Mouse (Mus musculus) left cerebral cortex, postnatal 4 days (tissue): ENCODE measurements at regions not wholly inside any gene's neighbourhood (a gene's known extent, or its start where the extent isn't known, plus 50 kb on each side); places are given as distances from the start of the nearest gene placed in this dataset.
A peak's percentile ranks its signal among the peaks of the same experiment; 100 is the strongest.

Experiments
- DNase-seq: peaks from one replicate; pipeline ENCODE4 v3.0.0-alpha.2; 2022
- intact Hi-C: fragments of 180-260 bp; cut with DNase I; formaldehyde crosslinking; loops from one replicate; pipeline ENCODE4 v1.15.1; 2025

DNA sequence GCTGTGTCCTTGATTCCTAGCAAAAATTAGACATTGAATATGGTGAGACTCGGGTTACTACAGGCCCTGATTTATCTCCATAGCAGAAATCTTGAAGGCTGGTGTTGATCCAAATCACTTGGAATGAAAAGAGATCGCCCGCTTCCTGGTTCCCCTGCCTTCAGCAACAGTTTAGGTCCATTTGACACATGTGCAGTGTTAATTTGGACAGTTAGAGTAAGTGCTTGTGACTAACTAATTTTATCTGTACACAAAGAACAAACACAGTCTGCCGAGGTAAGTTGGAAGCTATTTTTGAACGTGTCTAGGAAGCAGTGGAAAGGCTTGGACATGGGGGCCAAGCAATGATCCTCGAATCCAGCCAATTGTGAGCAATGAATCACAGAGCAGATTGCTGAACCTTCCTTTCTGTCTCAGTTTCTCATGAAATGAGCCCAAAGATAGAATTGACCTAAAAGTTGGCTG lies 105.2 kb upstream of the Arhgap5 start:
- no peak for DNase-seq
- intact Hi-C loops, result no loop called here

DNA sequence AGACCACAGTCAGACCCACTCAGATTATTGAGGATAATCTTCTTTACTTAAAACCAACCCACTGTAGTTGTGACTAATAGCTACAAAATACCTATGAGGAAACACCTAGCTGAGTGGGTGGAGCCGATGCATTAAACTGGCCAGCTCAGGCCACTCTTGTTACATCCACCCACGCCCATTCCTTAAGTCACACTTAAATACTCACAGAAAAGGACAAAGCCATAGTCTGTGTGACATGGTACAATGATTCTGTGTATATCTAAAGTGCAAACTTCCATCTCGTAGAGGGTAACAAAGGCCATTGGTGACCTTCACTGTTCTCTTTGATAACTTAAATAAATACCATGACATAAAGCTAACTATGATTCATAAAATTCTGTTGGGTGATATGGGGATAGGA lies 103.7 kb upstream of the Arhgap5 start:
- no peak for DNase-seq
- intact Hi-C loops, result no loop called here

DNA sequence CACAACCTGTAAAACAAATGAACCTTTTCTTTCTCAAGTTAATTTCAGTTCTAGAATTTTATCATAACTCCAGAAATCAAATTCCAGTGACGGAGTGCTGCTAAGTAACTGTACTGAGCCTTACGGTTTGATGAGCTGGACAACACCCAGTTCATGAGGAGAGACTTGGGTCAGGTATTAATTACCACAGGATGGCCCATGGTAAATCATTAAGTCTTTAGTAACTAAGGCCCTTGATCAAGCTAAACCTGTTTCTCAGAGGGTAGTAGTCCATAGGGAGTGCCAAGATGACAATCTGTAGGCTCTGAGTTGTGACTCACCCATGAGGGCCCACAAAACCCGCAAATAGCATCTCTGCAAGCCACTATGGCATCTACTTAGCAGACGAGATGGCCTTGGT lies 101.1 kb upstream of the Arhgap5 start:
- intact Hi-C loops, result no loop called here

DNA sequence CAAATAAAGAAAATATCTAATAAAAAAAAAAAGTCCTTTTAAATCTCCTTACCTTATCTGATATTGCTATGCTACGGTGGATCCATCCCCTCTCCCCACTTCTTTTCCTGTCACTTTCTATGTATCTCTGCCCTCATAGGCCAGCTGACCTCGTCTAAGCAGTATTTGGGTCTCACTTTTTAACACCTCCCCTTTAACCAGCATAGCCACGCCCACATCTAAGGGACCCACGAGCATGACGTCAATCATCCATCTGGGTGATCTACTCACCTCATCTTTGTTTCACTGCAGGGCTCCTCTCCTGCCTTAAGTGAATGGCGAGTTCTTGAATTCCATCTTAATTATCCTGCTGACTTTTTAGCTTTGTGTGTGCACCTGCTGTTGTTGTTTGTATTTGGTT lies 97.4 kb upstream of the Arhgap5 start:
- intact Hi-C loops, result no loop called here
- DNase-seq, result no peak

More for the DNA sequence above, 101.1 kb upstream of the Arhgap5 start:
- no peak for DNase-seq

DNA sequence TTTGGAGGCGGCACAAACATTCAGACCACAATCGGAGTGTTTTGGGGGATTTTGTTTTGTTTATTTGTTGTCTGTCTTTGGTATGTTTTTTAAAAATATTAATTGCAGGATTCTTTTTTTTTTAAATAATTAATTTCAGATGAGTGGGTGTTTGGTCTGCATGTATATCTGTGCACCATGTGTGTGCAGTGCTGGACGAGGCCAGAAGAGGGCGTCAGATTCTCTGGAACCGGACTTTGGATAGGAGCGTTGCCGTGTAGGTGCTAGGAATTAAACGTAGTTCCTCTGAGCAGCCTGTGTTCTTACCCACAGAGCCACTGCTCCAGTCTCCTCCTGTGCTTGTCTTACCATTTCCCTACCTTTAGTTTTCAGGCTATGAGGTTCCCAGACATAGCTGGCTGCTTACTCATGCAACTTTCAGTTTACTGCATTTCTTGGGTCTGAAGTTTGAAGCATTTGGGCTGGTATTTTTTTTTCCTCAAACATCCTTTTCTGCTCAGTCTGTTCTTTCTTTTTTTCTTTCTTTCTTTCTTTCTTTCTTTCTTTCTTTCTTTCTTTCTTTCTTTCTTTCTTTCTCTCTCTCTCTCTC lies 95.4 kb upstream of the Arhgap5 start:
- intact Hi-C loops, result no loop called here
- no peak for DNase-seq

DNA sequence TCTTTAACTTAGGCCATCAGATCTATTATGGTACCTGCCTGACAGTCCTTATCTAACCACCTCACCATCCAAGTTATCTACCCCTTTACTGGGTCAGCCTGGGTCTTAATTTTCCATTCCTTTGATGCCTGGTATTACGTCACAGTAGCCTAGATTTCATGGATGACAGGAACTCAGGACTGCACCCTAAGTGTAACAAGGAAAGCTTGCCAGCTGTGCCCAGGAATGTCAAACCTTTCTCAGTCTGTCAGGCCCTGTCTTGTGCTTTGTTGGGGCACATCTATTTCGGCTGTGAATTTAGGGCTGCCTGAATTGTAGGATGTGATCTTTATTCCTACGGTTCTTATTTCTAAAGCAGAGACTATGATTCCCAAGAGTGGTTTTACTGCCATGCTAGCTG lies 94.6 kb upstream of the Arhgap5 start:
- intact Hi-C loops, result no loop called here
- DNase-seq, result no peak

DNA sequence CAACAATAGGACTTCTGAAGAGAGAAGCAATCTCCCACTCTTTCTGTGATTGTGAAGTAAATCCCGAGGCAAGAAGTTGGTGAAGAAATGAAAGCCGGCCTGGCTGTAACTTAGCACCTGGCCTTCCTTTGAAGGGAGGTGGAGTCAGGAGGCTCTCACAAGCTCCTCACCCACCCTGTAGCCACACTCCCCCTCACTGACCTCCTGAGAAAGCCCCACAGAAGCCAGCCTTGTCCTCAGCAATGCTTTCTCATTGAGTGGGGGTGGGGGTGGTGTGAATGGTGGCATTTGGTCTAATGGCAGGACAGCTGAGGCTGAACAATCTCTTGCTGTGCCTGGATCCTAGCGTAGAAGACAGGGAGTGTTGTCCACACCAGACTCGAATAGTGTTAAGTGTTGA lies 91.6 kb upstream of the Arhgap5 start:
- no peak for DNase-seq
- intact Hi-C loops, result no loop called here

DNA sequence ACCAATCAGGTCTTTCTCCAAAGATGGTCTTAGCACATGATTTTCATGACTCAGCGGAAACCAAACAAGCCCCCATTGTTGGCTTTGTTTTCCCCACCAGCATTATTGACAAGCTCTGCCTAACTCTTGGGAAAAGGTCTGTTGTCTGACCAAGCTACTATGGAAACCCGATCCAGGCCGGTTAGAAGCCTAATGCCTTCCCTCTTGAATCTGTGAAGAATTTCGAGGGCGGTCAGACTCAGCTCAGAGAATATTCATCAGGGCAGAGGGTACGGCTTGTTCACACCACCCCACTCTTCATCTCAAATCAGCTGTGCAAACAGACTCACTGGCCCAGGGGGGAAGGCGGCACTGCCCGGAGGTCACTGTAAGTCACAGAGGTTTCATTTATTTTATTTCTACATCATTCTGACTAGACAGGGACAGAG lies 90.7 kb upstream of the Arhgap5 start:
- intact Hi-C loops, result no loop called here
- DNase-seq, result no peak

DNA sequence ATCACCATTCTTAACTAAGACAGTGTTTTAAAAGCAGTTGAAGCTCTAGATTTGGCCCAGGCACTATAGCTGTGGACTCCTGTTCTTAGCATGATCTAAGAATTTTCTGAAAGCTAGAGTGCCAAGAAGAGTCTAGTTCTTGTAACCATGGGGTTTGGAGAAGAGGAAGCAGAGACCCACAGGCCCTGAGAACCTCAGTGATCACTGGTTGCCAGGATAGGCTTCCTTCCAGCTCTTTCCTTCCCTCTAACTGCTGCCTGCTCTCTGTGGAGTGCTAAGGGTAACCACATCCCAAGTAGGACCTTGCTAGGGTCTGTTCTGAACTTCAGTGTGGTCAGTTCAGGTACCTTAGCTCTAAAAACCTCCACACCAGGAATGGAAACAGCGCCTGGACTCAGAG lies 81.0 kb upstream of the Arhgap5 start:
- no peak for DNase-seq
- intact Hi-C loops, result no loop called here

DNA sequence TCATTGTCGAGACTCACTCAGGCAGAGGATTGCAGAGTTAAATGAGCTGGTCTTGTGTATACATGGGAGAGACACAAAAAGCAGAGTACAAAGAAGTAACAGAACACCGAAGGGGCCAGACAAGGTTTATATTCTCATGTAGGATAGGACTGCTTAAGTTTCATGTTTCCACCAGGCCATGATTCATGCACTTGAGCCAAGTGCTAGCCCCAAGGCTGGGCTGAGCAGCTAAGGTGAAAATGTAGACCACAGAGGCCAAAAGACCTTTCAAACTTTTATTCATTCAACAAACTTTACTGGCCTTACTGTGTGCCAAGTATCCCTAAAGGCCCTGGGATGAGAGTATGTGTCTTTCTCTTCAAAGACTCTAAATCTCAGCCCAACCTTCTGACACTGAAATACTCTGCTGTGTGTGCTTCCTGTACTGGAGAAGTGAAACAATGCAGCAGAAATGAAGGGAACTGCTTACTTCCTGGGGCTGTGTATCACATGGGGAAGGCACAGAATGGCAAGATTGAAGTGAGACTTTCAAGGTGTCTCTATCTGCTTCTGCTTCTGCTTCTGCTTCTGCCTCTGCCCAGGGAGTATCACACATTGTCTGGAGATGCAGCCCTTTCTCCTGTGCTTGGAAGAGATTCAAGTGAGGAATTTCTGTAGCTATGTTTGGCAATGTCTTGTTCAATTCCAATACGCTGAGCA lies 79.3 kb upstream of the Arhgap5 start:
- intact Hi-C loops, result no loop called here
- no peak for DNase-seq

DNA sequence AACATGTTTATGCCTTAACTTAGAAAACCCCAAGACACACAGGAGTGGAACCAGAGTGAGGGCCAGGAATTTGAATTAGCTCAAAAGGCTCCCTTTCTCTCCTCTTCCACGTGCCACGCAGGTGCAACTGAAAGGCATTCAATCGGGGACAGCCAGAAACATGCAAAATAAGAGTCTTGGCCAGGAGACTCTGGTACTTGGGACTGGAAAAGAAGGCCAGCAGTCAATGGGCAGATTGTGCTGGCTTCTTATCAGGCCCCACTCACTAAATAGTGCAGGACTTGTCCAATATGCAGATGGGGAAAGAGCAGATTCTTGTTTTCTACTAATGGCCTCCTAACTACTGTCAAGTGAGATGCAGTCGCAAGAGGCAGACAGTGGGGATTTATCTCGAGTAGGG lies 73.8 kb upstream of the Arhgap5 start:
- DNase-seq, result no peak
- intact Hi-C loops, result no loop called here

DNA sequence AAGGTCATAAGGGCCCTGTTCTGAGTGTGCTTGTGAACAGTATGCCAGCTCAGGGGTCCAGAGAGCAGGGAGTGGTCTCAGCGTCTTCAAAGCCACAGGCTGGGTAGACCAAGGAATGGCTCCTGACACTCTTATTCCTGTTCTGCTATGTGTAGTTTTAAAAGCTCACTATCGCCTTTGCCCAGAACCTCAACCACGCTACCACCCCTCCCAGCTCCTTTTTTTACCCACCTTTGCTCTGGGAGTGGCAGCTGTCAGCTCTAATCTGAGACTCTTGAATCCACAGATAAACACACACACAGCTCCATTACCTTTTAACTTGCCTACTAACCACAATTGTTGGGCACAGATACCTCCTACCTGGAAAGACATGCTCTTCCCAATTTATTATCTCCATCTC lies 71.8 kb upstream of the Arhgap5 start:
- DNase-seq, result no peak
- intact Hi-C loops, result no loop called here

DNA sequence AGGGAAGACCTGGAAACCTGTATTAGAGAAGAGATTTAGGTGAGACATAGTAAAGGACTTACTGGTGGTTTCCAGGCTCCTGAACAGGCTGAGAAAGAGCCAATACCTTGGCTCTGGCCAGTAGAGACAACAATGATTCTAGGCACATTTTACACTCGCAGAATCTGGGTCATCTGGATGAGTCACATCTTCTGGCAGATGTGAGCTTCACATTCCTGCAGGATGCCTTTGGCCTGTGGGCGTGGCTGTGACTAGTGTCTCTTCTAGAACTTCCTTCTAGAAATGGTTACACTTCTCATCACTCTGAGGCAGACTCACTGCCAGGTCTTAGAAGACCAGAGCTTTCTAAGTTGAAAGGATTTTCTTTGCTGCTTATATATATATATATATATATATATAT lies 69.8 kb upstream of the Arhgap5 start:
- DNase-seq, result no peak
- intact Hi-C loops, result no loop called here

DNA sequence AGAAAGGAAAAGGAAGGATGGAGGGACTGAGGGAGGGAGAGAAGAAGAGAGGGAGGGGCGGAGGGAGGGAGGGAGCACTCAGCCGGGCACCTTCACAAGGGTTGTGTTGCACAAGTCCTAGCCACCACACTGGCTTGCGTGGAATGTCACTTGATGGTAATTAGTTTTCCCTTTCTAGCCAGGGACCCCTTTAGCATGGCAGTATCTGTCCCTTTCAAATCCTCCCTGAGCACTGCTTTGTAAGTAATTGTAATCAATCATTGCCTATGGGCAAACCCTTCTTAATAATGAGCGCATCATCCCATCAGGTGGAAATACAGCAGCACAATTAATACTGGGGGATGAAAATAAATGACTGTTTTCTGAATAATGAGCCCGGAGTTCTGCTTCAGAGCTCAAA lies 68.5 kb upstream of the Arhgap5 start:
- DNase-seq, result no peak
- intact Hi-C loops, result no loop called here

DNA sequence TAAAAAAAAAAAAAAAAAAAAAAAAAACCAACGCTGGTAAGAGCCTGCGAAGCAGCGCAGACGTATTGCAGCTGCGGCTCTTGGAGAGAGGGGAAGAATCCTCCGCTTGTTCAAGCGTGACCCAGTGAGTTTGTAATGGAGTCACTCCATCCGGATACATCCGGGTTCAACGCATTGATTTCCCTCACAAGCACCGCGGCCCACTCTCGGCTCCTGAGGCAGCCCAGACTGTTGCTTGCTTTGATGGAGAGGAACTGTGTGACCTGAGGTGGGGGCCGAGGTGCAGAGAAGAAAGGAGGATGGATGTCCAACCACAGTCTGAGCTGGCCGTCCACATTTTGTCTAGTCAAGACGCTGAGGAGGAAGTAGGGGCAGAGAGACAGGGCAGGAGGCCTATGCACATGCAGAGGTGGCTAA lies 68.0 kb upstream of the Arhgap5 start:
- intact Hi-C loops, result no loop called here
- no peak for DNase-seq

DNA sequence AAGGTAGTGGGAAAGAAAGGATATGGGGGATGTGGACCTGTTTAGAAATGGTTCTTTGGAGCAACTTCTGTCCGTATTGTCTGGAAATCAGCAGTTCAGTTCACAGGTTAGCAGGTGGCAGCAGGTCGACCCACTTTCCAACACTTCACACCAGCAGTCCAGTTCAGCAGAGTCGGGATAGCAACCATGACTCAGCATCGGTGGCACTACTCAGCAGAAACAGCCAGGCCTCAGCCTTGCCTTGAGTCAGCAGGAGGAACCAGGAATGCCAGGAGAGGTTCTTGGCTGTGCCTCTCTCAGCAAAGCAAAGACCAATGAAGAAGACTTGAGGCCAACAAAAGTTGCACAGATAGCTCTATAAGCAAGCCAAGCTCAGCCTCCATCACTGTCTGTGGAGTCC lies 66.8 kb upstream of the Arhgap5 start:
- intact Hi-C loops, result no loop called here
- DNase-seq, result no peak

DNA sequence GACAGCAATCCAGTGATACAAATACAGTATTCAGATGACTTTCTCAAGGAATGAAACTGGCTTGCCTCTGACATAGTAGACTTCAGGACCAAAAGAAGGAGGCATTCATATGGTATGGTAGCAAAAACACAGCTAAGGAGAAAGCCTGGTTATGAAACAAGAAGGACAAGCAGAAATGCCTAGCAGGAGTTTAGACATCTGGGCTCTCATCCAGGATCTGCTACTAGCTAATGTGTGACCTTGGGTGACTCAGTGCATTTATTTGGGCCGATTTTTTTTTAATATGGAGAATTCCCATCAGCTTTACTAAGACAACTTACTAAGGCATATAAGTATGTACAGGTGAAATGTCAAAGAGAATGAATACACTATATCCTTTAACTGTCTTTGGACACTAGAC lies 64.5 kb upstream of the Arhgap5 start:
- intact Hi-C loops, result no loop called here
- DNase-seq, result no peak

DNA sequence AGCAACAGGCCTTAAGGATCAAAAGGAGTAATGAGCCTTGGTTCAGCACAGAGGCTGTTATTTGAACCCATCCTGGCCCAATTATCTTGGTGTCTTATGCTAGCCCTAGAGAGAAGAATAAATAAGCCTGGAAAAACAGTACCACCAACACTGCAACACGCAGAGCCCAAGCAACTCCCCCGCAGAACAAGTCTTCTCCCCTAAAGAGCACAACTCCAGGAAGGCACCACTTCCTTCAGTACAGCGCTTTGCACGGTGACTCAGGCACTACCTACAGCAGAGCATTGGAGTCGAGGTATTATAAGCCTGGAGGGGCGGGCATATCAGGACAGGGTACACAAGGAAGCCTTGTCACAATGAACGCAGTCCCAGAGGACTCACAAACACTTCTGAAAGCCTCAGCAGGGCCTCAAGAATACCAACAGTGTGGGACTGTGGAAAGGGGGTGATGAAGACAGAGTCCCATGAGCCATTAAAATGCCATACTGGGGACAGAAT lies 62.9 kb upstream of the Arhgap5 start:
- intact Hi-C loops, result no loop called here
- DNase-seq, result no peak

DNA sequence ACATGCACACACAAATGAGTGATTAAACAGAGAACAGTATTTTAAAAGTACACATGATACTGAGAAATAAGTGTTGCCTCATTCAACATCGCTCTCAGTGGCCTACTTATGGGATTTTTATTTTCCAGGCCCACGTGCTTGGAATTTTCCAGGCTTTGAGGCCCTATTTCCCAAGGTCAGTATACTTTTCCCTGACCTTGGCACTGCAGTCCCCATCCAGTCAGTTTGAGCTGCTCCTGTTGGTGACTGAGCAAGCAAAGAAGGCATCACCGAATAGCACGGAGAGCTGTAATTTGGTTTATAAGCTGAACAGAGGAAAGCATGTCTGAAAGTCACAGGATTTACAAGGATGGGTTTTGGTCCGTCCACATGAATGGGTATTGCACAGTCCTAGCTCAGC lies 61.4 kb upstream of the Arhgap5 start:
- intact Hi-C loops, result no loop called here
- DNase-seq, result no peak

DNA sequence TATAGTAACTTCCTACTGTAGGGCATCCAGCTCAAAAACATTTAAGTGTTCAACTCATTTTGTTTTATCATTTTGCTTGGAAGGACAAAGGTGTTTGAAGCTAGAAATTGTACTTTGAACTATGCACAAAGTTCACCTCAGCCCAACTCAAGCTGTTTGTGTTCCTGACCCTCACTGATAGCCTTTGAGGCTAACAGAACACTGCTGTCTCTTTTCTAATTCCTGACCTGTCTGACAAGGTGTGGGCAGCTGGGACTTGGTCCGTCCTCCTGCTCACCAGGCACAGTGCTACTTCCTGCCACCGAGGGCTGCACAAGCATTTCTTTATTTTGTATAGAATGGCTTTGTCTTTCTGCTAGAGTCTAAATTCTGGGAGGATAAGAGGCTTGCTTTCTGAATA lies 58.0 kb upstream of the Arhgap5 start:
- intact Hi-C loops, result no loop called here
- no peak for DNase-seq

DNA sequence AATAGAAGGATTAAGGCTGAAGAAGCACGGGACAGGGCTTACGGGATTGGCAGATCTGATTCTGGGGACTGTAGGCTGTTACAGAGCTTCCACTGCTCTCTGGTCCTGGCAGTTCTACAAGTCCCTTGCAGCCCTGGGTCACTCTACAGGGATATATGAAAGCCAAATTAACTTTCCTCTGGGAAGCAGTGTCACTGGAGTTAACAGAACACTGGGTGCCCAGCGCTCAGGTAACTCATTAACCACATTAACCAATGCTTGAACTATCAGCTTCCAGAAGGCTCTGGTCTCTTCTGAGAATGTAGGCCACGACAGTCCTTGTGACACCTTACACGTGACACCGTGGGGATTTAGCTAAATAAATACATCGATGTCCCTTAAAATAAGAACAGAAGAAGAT lies 57.3 kb upstream of the Arhgap5 start:
- intact Hi-C loops, result no loop called here
- no peak for DNase-seq

DNA sequence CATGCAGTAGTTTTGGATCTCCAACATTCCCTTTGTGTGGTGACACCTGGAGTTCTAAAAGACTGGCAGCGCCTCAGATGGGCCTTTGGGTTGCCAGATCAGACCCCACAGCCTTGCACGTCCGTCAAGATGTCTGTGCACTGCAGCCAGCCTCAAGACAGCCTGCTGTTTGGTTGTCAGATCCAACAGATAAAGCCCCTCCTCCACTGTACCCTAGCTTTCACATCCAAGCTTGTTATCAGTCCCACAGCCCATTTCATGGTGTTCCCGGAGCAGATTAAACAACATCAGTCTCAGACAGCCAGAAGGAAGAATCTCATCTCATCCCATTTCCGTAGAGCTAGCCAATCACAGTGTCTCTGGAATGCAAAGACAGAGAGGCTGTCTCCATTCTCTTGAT lies 56.3 kb upstream of the Arhgap5 start:
- intact Hi-C loops, result no loop called here
- no peak for DNase-seq

DNA sequence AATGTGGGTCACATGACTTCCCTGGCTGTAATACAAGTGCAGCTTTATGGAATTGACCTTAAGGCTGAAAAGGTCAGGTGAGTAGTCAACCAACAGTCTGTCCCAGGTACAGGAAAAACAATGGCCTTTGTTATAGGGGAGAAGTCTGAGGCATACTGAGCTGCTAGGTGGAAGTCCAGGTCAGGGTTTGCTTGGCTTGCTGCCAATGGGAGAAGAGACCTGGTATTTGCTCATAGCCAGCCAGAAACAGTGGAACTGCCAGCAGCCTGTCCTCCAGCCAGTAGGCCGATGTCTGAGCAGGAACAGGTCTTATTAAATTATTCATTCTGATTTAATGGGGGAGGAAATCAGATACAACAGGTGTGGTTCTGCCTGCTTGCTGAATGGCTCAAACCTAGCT lies 55.6 kb upstream of the Arhgap5 start:
- peak; percentile 16 for DNase-seq
- intact Hi-C loops, result no loop called here
